Mouse (Mus musculus): Measurements from ENCODE around the gene Sstr3.

GRCm38 (mm10) chr15:78489248-78489647, 55.2 kb downstream of the Sstr3 start:
- TF ChIP-seq CTCF (IDR thresholded peaks at IDR 0.05; ENCODE audit: extremely low read depth, insufficient read length, insufficient replicate concordance, low read depth, low read length) (no peak), POLR2A (IDR thresholded peaks at IDR 0.05; ENCODE audit: low read depth, low read length) (no peak)

Data from small intestine, adult 2 months (tissue).